Mouse (Mus musculus) midbrain, embryonic 14.5 days (tissue): Measurements from ENCODE around the gene Fam228a. TPM values are rescaled to one million over a fixed set of nuclear protein-coding genes. Genes with fewer than 3 reads are reported as not detected.
"Not testable (repeated sequence)": the region's sequence is repeated elsewhere in the genome, so short reads cannot be mapped to it uniquely, and the experiment has no call there.

Source experiments
- ATAC-seq: fragments of 200-750 bp; cut with Nextera tagmentation; 2 replicates; pipeline ENCODE4 v1.8.0; 2017; ENCODE audit warnings: moderate number of reproducible peaks, moderate library complexity; ENCODE audit not compliant: low FRiP score, low TSS enrichment
- DNase-seq: peaks from one replicate; pipeline ENCODE4 v3.0.0-alpha.2; 2015
- H3K27ac ChIP-seq: fragments of 300-500 bp; sonication (generic); replicated peaks from 2 replicates; pipeline ENCODE4 v1.5.1; 2014; ENCODE audit warnings: mild to moderate bottlenecking, low read depth, low read length, moderate library complexity
- H3K27me3 ChIP-seq: fragments of 300-500 bp; sonication (generic); 2 replicates; pipeline ENCODE4 v1.6.1; 2014; ENCODE audit warnings: low read length, control low read depth, mixed read lengths; ENCODE audit not compliant: control insufficient read depth, insufficient read depth
- H3K36me3 ChIP-seq: fragments of 300-500 bp; sonication (generic); 2 replicates; pipeline ENCODE4 v1.6.1; 2014; ENCODE audit warnings: low read length, control low read depth; ENCODE audit not compliant: control insufficient read depth, insufficient read depth
- H3K4me1 ChIP-seq: fragments of 300-500 bp; sonication (generic); 2 replicates; pipeline ENCODE4 v1.6.1; 2014; ENCODE audit warnings: mild to moderate bottlenecking, antibody characterized with exemption, low read length, control low read depth; ENCODE audit not compliant: control insufficient read depth, insufficient read depth
- H3K4me2 ChIP-seq: fragments of 300-500 bp; sonication (generic); 2 replicates; pipeline ENCODE4 v1.6.1; 2014; ENCODE audit warnings: mild to moderate bottlenecking, low read length, moderate library complexity
- H3K4me3 ChIP-seq: fragments of 300-500 bp; sonication (generic); replicated peaks from 2 replicates; pipeline ENCODE4 v1.5.1; 2014; ENCODE audit warnings: low read depth, low read length
- H3K9ac ChIP-seq: fragments of 300-500 bp; sonication (generic); replicated peaks from 2 replicates; pipeline ENCODE4 v1.6.1; 2014; ENCODE audit warnings: mild to moderate bottlenecking, low read length, moderate library complexity
- H3K9me3 ChIP-seq: fragments of 300-500 bp; sonication (generic); 2 replicates; pipeline ENCODE4 v1.6.1; 2016; ENCODE audit warnings: low read length, control low read depth, mixed read lengths; ENCODE audit not compliant: control insufficient read depth
- WGBS: fragments of 180-500 bp; shearing (Covaris S2); extraction: QIAGEN DNeasy Blood & Tissue Kit; methylation state at CpG from one replicate; pipeline ENCODE4 v1.1.7; 2014; 5-methylcytosine and 5-hydroxymethylcytosine counted together
- polyA plus RNA-seq: library from polyadenylated mRNA; unstranded; fragments of >200 nt; fragmentation: Nextera tagmentation; extraction: Ambion mirVana; gene quantifications from 2 replicates; pipeline ENCODE4 v1.2.1, GENCODE M21; 2014

The Fam228a gene
- polyA plus RNA-seq, 1 experiment from 2014 or later = 0.37 TPM

DNA sequence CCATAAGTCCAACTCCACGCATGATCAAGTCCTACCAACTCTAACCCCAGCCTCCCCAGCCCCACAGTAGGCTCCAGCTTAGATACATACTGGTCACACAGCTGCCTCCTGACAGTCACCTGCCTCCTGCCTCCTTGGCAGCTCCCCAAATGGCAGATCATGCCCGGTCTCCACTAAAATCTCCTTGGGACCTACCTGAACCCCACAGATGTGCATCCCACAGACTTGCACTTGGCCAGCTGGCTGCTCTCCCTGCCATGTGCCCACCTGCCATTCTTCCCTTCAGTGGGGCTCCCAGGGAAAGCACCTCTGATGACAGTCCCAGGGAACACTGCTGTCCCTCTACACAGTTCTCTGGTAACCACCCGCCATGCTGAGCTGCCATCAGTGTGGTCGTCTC lies 29.9 kb downstream of the Fam228a start:
- no peak overlapping the region for H3K4me2 ChIP-seq
- H3K9ac ChIP-seq = no peak overlapping the region
- no peak for DNase-seq
- H3K27ac ChIP-seq = no peak overlapping the region
- no peak overlapping the region for H3K4me3 ChIP-seq
- no peaks in the 10 kb centered on the region for H3K27me3 ChIP-seq
- H3K4me1 ChIP-seq = no peaks in the 10 kb centered on the region
- 91% methylated on average over 4 of the region's 4 CpGs for WGBS
- no peaks in the 10 kb centered on the region for H3K9me3 ChIP-seq
- peaks cover 30% of the 10 kb centered on the region for H3K36me3 ChIP-seq
- no peak for ATAC-seq

DNA sequence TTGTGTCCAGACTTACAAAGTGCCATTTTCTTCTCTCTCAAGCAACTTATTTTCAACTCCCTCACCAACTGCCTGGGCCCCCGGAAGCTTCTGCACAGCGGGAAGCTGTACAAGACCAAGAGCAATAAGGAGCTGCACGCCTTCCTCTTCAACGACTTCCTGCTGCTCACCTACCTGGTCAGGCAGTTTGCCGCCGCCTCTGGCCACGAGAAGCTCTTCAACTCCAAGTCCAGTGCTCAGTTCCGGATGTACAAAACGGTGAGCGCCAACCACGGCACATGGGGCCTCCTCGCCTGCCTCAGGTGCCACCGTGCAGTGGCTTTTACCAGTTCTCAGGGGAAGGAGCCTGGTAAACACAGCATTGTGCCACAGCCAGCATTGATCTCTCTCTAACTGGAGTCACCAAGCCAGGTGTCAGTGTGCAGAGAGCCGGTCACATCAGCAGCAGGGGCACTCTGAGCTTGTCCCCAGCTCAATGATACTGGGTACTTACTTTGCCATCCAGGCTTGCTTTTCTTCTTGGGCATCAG lies 30.7 kb downstream of the Fam228a start:
- no peak for DNase-seq
- H3K4me1 ChIP-seq = no peaks in the 10 kb centered on the region
- 92% methylated on average over 14 of the region's 14 CpGs for WGBS
- H3K27ac ChIP-seq = no peak overlapping the region
- no peaks in the 10 kb centered on the region for H3K9me3 ChIP-seq
- no peaks in the 10 kb centered on the region for H3K27me3 ChIP-seq
- no peak for ATAC-seq
- H3K36me3 ChIP-seq = peaks cover 25% of the 10 kb centered on the region
- no peak overlapping the region for H3K4me2 ChIP-seq
- H3K9ac ChIP-seq = no peak overlapping the region
- no peak overlapping the region for H3K4me3 ChIP-seq

DNA sequence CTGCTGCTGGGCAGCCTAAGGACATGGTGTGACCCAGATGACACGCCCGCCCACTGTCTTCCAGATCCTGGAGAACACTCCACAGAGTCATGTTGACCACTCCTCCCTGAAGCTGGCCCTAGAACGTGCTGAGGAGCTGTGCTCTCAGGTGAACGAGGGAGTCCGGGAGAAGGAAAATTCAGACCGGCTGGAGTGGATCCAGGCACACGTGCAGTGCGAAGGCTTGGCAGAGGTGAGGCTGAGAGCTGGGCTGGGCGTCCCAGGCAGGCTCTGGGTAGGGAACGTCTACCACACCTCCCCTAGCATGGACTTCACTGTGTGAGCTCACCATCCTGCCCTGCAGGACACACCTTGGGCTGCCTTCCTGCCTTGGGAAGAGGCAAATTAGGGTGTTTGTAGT lies 31.3 kb downstream of the Fam228a start:
- 89% methylated on average over 10 of the region's 10 CpGs for WGBS
- H3K4me3 ChIP-seq = no peak overlapping the region
- H3K36me3 ChIP-seq = peaks cover 21% of the 10 kb centered on the region
- no peak overlapping the region for H3K4me2 ChIP-seq
- no peak overlapping the region for H3K27ac ChIP-seq
- no peaks in the 10 kb centered on the region for H3K4me1 ChIP-seq
- no peak for ATAC-seq
- no peak overlapping the region for H3K9ac ChIP-seq
- H3K27me3 ChIP-seq = no peaks in the 10 kb centered on the region
- no peaks in the 10 kb centered on the region for H3K9me3 ChIP-seq
- no peak for DNase-seq

DNA sequence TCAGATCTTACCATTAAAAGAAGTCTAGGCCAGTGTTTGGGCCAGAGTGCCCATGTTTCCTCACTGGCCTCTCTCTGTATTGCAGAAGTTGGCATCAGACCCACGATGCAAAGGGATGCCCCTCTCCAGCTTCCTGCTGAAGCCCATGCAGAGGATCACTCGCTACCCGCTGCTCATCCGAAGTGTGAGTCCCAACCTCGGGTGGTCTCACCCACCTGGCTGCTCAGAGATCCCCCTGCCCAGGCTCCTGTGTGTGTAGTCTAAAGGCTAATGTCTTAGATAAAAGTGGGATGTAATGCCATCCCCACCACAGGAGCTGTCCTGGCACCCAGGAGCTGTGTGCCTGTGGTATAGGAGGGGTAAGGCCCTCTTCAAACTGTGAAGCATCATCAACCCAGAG lies 32.1 kb downstream of the Fam228a start:
- no peaks in the 10 kb centered on the region for H3K9me3 ChIP-seq

DNA sequence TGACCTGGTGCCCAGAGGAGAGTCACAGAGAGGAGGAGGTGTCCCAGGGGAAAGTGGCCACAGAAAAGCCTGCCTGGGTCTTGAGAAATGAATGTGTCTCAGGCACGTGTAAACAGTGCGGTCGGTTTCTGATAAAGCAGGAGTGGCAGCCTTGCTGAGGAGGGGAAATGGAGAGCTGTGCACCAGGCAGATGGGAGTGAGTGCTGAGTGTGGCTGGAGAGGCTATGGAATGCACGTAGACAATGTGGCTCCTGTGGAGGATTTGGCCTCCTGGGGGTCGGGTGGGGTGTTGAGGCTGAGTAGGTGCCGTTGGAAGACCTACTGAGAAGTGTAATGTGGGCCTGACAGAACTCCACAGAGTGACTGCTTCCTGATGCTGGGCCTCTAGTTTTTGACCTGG lies 32.6 kb downstream of the Fam228a start:
- H3K27ac ChIP-seq, H3K4me1 ChIP-seq, ATAC-seq, H3K9me3 ChIP-seq, H3K4me3 ChIP-seq, DNase-seq, H3K4me2 ChIP-seq, H3K27me3 ChIP-seq, H3K9ac ChIP-seq: not testable (repeated sequence)
- peaks cover 21% of the 10 kb centered on the region for H3K36me3 ChIP-seq
- WGBS = 72% methylated on average over 6 of the region's 6 CpGs

More for the DNA sequence above, 32.1 kb downstream of the Fam228a start:
- Histone ChIP-seq H3K27me3 (no peaks in the 10 kb centered on the region), H3K36me3 (peaks cover 21% of the 10 kb centered on the region), H3K4me3 (no peak overlapping the region), H3K27ac (no peak overlapping the region), H3K4me1 (no peaks in the 10 kb centered on the region), H3K4me2 (no peak overlapping the region), H3K9ac (no peak overlapping the region)
- 90% methylated on average over 5 of the region's 5 CpGs for WGBS
- ATAC-seq (no peak), DNase-seq (no peak)

DNA sequence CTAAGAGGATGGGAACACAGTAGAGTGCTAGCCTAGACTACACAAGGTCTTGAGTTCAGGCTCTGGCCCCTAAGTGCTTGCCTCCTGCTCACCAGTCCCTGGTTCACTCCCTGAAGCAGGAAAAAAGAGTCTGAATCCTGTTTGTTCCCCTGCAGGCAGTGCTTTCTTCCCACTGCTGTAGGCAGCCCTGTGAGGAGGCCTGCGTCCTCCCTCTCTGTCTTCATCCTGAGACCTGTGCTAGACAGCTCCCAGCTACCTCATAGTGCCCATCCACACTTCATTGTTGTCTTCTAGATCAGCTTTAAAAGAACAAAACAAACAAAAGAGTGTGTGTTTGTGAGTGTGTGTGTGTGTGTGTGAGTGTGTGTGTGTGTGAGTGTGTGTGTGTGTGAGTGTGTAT lies 43.7 kb downstream of the Fam228a start:
- ATAC-seq = no peak
- H3K4me1 ChIP-seq = no peaks in the 10 kb centered on the region
- 86% methylated on average over 1 of the region's 1 CpGs for WGBS

DNA sequence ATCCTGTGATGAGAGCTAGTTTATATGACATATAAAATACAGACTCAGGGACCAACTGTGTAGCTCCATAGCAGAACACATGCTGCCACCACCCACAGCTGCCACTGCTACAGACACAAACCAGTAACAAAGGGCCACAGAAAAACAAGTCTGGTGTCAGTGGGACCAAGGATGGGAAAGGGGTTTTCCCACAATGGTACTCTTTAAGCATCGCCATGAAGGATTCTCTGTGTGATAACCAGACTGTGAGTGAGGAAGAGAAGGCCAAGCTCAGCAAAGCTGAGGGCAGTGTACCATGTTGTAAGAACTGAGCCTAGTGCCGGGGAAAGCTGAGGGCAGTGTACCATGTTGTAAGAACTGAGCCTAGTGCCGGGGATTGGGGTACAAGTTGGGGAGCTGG lies 47.0 kb downstream of the Fam228a start:
- no peak for ATAC-seq
- DNase-seq = no peak
- no peak overlapping the region for H3K27ac ChIP-seq
- H3K36me3 ChIP-seq = no peaks in the 10 kb centered on the region
- no peak overlapping the region for H3K4me2 ChIP-seq
- H3K4me1 ChIP-seq = no peaks in the 10 kb centered on the region
- H3K9ac ChIP-seq = no peak overlapping the region
- no peaks in the 10 kb centered on the region for H3K9me3 ChIP-seq
- 89% methylated on average over 3 of the region's 3 CpGs for WGBS
- H3K4me3 ChIP-seq = no peak overlapping the region
- H3K27me3 ChIP-seq = no peaks in the 10 kb centered on the region

More for the DNA sequence above, 43.7 kb downstream of the Fam228a start:
- DNase-seq = no peak
- no peaks in the 10 kb centered on the region for H3K27me3 ChIP-seq
- H3K4me3 ChIP-seq = no peak overlapping the region
- H3K27ac ChIP-seq = no peak overlapping the region
- peaks cover 10% of the 10 kb centered on the region; the same call in 1 of the 2 replicates for H3K36me3 ChIP-seq
- H3K9me3 ChIP-seq = no peaks in the 10 kb centered on the region
- H3K9ac ChIP-seq = no peak overlapping the region
- no peak overlapping the region for H3K4me2 ChIP-seq

DNA sequence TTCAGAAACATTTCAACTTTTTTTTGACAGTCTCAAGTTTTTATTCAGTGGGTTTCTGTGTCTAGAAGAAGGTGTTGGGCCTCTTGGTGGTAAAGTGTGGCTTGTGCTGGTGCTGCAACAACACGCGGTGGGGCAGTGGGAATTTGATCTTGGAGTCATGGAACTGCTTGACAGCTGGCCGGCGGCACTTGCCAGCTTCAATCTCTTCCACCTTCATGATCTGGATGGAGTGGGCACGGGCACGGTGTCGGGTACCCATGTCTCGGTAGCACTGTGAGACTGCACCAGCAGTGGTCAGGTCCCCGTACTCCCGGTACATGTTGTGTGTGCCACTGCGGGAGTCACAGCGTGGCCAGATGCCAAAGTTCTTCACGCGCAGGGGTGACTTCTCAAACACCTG lies 48.9 kb downstream of the Fam228a start:
- DNase-seq (no peak), ATAC-seq (no peak)
- WGBS = 94% methylated on average over 14 of the region's 14 CpGs
- H3K9me3 ChIP-seq = no peaks in the 10 kb centered on the region
- H3K4me1 ChIP-seq = no peaks in the 10 kb centered on the region
- H3K9ac ChIP-seq = no peak overlapping the region
- no peak overlapping the region for H3K4me3 ChIP-seq
- no peak overlapping the region for H3K27ac ChIP-seq
- no peaks in the 10 kb centered on the region for H3K36me3 ChIP-seq
- H3K4me2 ChIP-seq = no peak overlapping the region
- no peaks in the 10 kb centered on the region for H3K27me3 ChIP-seq

DNA sequence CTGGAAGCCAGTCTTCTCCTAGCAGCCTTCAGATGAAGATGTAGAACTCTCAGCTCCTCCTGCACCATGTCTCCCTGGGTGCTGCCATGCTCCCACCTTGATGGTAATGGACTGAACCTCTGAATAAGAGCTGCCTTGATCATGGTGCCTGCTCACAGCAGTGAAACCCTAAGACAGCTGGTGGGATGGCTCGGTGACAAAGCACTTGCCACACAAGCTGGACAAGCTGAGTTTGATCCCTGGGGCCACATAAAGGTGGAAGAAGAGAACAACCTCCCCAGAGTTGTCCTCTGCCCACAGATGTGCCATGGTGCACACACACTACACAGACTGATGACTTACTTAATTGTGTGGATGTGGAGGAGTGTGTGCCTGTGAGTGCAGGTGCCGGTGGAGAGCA lies 49.8 kb downstream of the Fam228a start:
- DNase-seq (no peak), ATAC-seq (no peak)
- H3K27ac ChIP-seq = no peak overlapping the region
- 94% methylated on average over 2 of the region's 2 CpGs for WGBS
- H3K27me3 ChIP-seq = no peaks in the 10 kb centered on the region
- no peaks in the 10 kb centered on the region for H3K36me3 ChIP-seq
- H3K9ac ChIP-seq = no peak overlapping the region
- H3K4me3 ChIP-seq = no peak overlapping the region
- H3K4me2 ChIP-seq = no peak overlapping the region
- H3K9me3 ChIP-seq = no peaks in the 10 kb centered on the region
- H3K4me1 ChIP-seq = no peaks in the 10 kb centered on the region
